In genomic region chr7:132726106-132726861, GRCm38 (mm10) we compare ENCODE assay signal across 13 mouse cellular contexts.
A peak's percentile ranks its signal among the peaks of the same experiment; 100 is the strongest.
DNase-seq lines count a peak whose midpoint lies in the region; ATAC-seq and TF ChIP-seq lines count a peak whose summit lies in the region.
"Had no signal": no experiment of that assay in that cellular context is flagged by ENCODE, and none has a peak within 500 bp of the region (broad histone marks: within the 10 kb centered on the region; RNA-seq: fewer than 3 reads in every experiment).

No protein-coding gene starts in this region.

- peak; percentile 30 to 54; a peak in 2 of 4 replicates for ATAC-seq in hematopoietic stem cell, adult 5-6 weeks (replicated peaks in 1 of 2; ENCODE audit: insufficient read depth in 1 of 2, low FRiP score in 2 of 2, low TSS enrichment in 1 of 2, low read depth in 1 of 2, poor library complexity in 2 of 2, severe bottlenecking in 2 of 2)

- DNase-seq in gastrocnemius, adult 2 months: no peak
- DNase-seq in gastrocnemius, postnatal 14 days: no peak
- DNase-seq in lung, adult 18-20 months: peak; percentile 59 to 68
- DNase-seq in lung, postnatal 14 days: no peak
- DNase-seq in right cerebral cortex, postnatal 25 days: no peak
- DNase-seq in embryo, embryonic 11 days: no peak
- DNase-seq: cerebellum, postnatal 10 days; heart, postnatal 36 days; thymus, postnatal 36 days had no signal

- H3K36me3 ChIP-seq in macrophage (ENCODE audit: inconsistent target): no peaks in the 10 kb centered on the region
- H3K36me3 ChIP-seq: neural tube, embryonic 13.5 days had no signal

- peak overlapping the region; percentile 63 for H3K27ac ChIP-seq in gastrocnemius, adult 2 months
- H3K27ac ChIP-seq in macrophage: peak overlapping the region; percentile 5
- H3K27ac ChIP-seq: liver, embryonic 14.5 days; neural tube, embryonic 13.5 days had no signal

- H3K79me2 ChIP-seq in macrophage (ENCODE audit: inconsistent target): peaks cover 77% of the 10 kb centered on the region; the same call in 1 of the 2 replicates

- intact Hi-C loops in gastrocnemius, adult 2 months (cut with DNase I): no loop called here
- intact Hi-C loops in gastrocnemius, postnatal 14 days (cut with DNase I; ENCODE audit: low total_unique reads): no loop called here

- H3K4me3 ChIP-seq in gastrocnemius, adult 2 months: no peak overlapping the region
- no peak overlapping the region for H3K4me3 ChIP-seq in macrophage (ENCODE audit: inconsistent target)
- H3K4me3 ChIP-seq: neural tube, embryonic 13.5 days had no signal

- no peak for TF ChIP-seq CTCF in gastrocnemius, adult 2 months (IDR thresholded peaks at IDR 0.05)

- 69% methylated on average over 13 of the region's 13 CpGs for WGBS in macrophage (ENCODE audit: missing documents)

Comparison
In these comparisons a context has a peak if more than half of its experiments do, and no peak if none do; other contexts are left out.
1. DNase-seq: peak in lung, adult 18-20 months (2 of 2); none in gastrocnemius, adult 2 months (single experiment), gastrocnemius, postnatal 14 days (single experiment), lung, postnatal 14 days (single experiment), right cerebral cortex, postnatal 25 days (single experiment) and embryo, embryonic 11 days (single experiment).